Mouse (Mus musculus) kidney, embryonic 14.5 days (tissue): ENCODE results near the gene Zbed3. TPM values are rescaled to one million over a fixed set of nuclear protein-coding genes. Genes with fewer than 3 reads are reported as not detected.

Experiments
- ATAC-seq: fragments of 200-750 bp; cut with Nextera tagmentation; 2 replicates; pipeline ENCODE4 v1.8.0; 2017; ENCODE audit warnings: moderate number of reproducible peaks, mild to moderate bottlenecking, moderate TSS enrichment, moderate library complexity; ENCODE audit not compliant: low FRiP score, low TSS enrichment
- H3K27ac ChIP-seq: fragments of 300-500 bp; sonication (generic); 2 replicates; pipeline ENCODE4 v1.5.1; 2014; ENCODE audit warnings: low read depth, mild to moderate bottlenecking, low read length, moderate library complexity, mixed read lengths
- H3K27me3 ChIP-seq: fragments of 300-500 bp; sonication (generic); 2 replicates; pipeline ENCODE4 v1.6.1; 2014; ENCODE audit warnings: mild to moderate bottlenecking, low read length; ENCODE audit not compliant: control insufficient read depth, insufficient read depth
- H3K36me3 ChIP-seq: fragments of 300-500 bp; sonication (generic); 2 replicates; pipeline ENCODE4 v1.6.1; 2014; ENCODE audit warnings: low read length, mixed read lengths; ENCODE audit not compliant: control insufficient read depth, insufficient read depth
- H3K4me1 ChIP-seq: fragments of 300-500 bp; sonication (generic); 2 replicates; pipeline ENCODE4 v1.6.1; 2014; ENCODE audit warnings: low read length, mixed read lengths; ENCODE audit not compliant: control insufficient read depth, insufficient read depth
- H3K4me2 ChIP-seq: fragments of 300-500 bp; sonication (generic); replicated peaks from 2 replicates; pipeline ENCODE4 v1.6.1; 2014; ENCODE audit warnings: low read depth, mild to moderate bottlenecking, low read length
- H3K4me3 ChIP-seq: fragments of 300-500 bp; sonication (generic); 2 replicates; pipeline ENCODE4 v1.5.1; 2014; ENCODE audit warnings: mild to moderate bottlenecking, low read length
- H3K9ac ChIP-seq: fragments of 300-500 bp; sonication (generic); 2 replicates; pipeline ENCODE4 v1.6.1; 2014; ENCODE audit warnings: low read depth, mild to moderate bottlenecking, low read length, moderate library complexity
- H3K9me3 ChIP-seq: fragments of 300-500 bp; sonication (generic); 2 replicates; pipeline ENCODE4 v1.6.1; 2016; ENCODE audit warnings: low read length; ENCODE audit not compliant: control insufficient read depth
- WGBS: fragments of 180-500 bp; shearing (Covaris S2); extraction: QIAGEN DNeasy Blood & Tissue Kit; methylation state at CpG from one replicate; pipeline ENCODE4 v1.1.7; 2014; 5-methylcytosine and 5-hydroxymethylcytosine counted together
- polyA plus RNA-seq: library from polyadenylated mRNA; unstranded; fragments of >200 nt; fragmentation: Nextera tagmentation; extraction: Ambion mirVana; gene quantifications from 2 replicates; pipeline ENCODE4 v1.2.1, GENCODE M21; 2014

The Zbed3 gene
- polyA plus RNA-seq, 1 experiment from 2014 or later = 90.4 TPM

- ATAC-seq = no peak
- WGBS = 84% methylated on average over 3 of the region's 3 CpGs
Measured at GRCm38 (mm10) chr13:95378696-95379095, 55.3 kb downstream of the Zbed3 start.

GRCm38 (mm10) chr13:95382418-95382817 is 59.0 kb downstream of the Zbed3 start:
- no peak overlapping the region for H3K4me3 ChIP-seq
- no peak overlapping the region for H3K4me2 ChIP-seq
- no peak overlapping the region for H3K27ac ChIP-seq
- no peaks in the 10 kb centered on the region for H3K36me3 ChIP-seq
- H3K4me1 ChIP-seq = no peaks in the 10 kb centered on the region
- H3K9me3 ChIP-seq = no peaks in the 10 kb centered on the region
- H3K9ac ChIP-seq = no peak overlapping the region
- 57% methylated on average over 5 of the region's 5 CpGs for WGBS
- ATAC-seq = no peak
- H3K27me3 ChIP-seq = no peaks in the 10 kb centered on the region

More at GRCm38 (mm10) chr13:95378696-95379095, 55.3 kb downstream of the Zbed3 start:
- Histone ChIP-seq H3K27me3 (no peaks in the 10 kb centered on the region), H3K4me3 (no peak overlapping the region), H3K27ac (no peak overlapping the region), H3K9me3 (no peaks in the 10 kb centered on the region), H3K9ac (no peak overlapping the region), H3K36me3 (no peaks in the 10 kb centered on the region), H3K4me1 (peaks cover 6% of the 10 kb centered on the region; the same call in 1 of the 2 replicates), H3K4me2 (no peak overlapping the region)

Other genes starting within 250 kb of the Zbed3 start
- 7.1 and 9.5 TPM in 2 replicates for gene Pde8b, start 73.3 kb upstream of the Zbed3 start, polyA plus RNA-seq
- 33.4 and 40.2 TPM in 2 replicates for gene Aggf1, start 51.7 kb downstream of the Zbed3 start, polyA plus RNA-seq
- not detected in 2 replicates for gene Crhbp, start 121.3 kb downstream of the Zbed3 start, polyA plus RNA-seq
- not detected in 2 replicates for gene S100z, start 155.1 kb downstream of the Zbed3 start, polyA plus RNA-seq
- gene F2rl1, start 201.6 kb downstream of the Zbed3 start, polyA plus RNA-seq = 6.2 and 7.8 TPM in 2 replicates